Mouse (Mus musculus) brain, embryonic 14.5 days (tissue): ENCODE measurements at regions not wholly inside any gene's neighbourhood (a gene's known extent, or its start where the extent isn't known, plus 50 kb on each side); places are given as distances from the start of the nearest gene placed in this dataset.

Source experiments
- CTCF ChIP-seq: fragments of 200-500 bp; IDR thresholded peaks from 2 replicates; pipeline ENCODE4 v1.5.1; 2012; ENCODE audit warnings: inconsistent platforms, mild to moderate bottlenecking, moderate library complexity, borderline replicate concordance; ENCODE audit not compliant: insufficient read depth, insufficient read length; ENCODE audit errors: extremely low read depth
- POLR2A ChIP-seq: fragments of 200-500 bp; IDR thresholded peaks from 2 replicates; pipeline ENCODE4 v1.6.1; 2012; ENCODE audit warnings: mild to moderate bottlenecking, inconsistent platforms, borderline replicate concordance; ENCODE audit not compliant: poor library complexity, insufficient read depth, insufficient read length, severe bottlenecking; ENCODE audit errors: extremely low read depth

- TF ChIP-seq CTCF: no peak
- no peak for TF ChIP-seq POLR2A
Observed at GRCm38 (mm10) chr6:70356303-70356702, 435.7 kb downstream of the Rpia start.
